Mouse (Mus musculus): ENCODE data around the gene Oprm1.
A peak's percentile ranks its signal among the peaks of the same experiment; 100 is the strongest.

The Oprm1 gene

GRCm38 (mm10) chr10:7047288-7047918 lies 289.1 kb downstream of the Oprm1 start:
- no peak for DNase-seq (ENCODE audit: low spot score in 2 of 2)

DNA sequence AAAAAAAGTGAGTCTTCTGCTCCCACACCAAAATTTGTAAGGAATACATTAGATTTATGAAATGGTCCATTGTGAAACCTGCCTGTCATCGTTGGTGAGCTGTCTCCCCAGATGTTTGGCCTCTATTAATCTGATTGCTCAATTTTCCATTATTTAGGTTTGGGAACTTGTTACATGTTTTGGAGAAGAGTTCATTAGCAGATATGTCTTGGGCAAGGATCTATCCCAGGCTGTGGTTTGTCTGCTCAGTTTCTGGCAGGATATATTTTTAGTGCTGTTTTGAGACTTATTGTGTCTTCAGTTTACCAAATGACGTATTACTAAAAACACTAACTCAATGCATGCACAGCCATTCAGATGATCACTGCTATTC lies 289.6 kb downstream of the Oprm1 start:
- DNase-seq (ENCODE audit: low spot score in 2 of 2), result no peak

- DNase-seq (ENCODE audit: low spot score in 2 of 2), result no peak
These were observed 291.6 kb downstream of the Oprm1 start for GRCm38 (mm10) chr10:7049901-7050300.

GRCm38 (mm10) chr10:7052315-7053017 lies 294.2 kb downstream of the Oprm1 start, which contains the start of gene Ipcef1:
TSS of gene Ipcef1 (minus strand) at chr10:7052478.
- no peak for DNase-seq (ENCODE audit: low spot score in 2 of 2)

DNA sequence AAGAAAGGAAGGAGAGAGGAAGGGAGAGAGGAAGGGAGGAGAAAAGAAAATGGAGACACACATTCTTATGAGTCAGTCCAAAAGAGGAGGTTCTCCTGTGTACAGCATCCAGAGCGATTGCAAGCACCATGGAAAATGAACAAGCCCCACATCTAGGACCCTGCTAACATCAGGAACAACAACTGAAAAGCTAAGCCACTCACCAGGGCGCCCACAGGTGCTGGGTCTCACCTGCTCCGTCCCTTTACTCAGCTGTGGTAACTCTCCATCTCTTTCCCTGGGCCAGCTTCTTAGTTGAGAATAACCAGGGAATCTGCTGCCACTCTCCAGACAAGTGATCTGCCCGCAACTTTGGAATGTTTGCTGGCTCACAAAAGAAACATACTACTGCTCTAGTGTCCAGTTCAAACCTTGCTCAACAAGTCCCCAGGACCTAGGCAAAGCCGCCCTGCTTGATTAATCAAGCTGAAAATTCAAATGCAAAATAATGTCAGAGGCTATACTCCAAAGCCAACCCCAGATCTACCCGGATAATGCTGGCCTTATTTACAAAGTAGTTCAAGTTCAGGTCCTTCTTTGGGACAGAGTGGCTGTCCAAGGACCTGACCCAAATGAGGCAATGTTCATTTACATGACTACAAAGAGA lies 296.4 kb downstream of the Oprm1 start:
- DNase-seq (ENCODE audit: low spot score in 2 of 2), result no peak

GRCm38 (mm10) chr10:7057546-7057945 lies 299.2 kb downstream of the Oprm1 start:
- DNase-seq (ENCODE audit: low spot score in 2 of 2), result no peak

DNA sequence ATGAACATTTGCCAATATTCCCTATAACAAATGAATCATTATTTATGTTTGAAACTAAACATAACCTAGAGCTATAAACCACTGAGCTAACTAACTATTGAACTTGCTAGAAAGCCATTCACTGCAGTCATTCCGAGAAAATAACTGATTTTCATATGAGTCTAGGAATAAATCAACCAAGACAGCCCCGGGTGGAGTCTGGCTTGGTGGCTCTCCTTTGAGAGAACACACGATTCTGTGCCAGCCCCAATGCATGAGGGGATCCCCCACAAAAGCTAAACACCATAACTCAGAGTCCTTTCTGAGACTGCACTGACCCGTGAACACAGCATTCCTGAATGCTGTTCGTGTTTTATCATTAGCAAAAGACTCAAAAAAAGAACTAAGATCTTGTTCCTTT lies 302.0 kb downstream of the Oprm1 start:
- no peak for DNase-seq (ENCODE audit: low spot score in 2 of 2)

- no peak for DNase-seq (ENCODE audit: low spot score in 2 of 2)
These were observed 304.7 kb downstream of the Oprm1 start for GRCm38 (mm10) chr10:7062993-7063392.

DNA sequence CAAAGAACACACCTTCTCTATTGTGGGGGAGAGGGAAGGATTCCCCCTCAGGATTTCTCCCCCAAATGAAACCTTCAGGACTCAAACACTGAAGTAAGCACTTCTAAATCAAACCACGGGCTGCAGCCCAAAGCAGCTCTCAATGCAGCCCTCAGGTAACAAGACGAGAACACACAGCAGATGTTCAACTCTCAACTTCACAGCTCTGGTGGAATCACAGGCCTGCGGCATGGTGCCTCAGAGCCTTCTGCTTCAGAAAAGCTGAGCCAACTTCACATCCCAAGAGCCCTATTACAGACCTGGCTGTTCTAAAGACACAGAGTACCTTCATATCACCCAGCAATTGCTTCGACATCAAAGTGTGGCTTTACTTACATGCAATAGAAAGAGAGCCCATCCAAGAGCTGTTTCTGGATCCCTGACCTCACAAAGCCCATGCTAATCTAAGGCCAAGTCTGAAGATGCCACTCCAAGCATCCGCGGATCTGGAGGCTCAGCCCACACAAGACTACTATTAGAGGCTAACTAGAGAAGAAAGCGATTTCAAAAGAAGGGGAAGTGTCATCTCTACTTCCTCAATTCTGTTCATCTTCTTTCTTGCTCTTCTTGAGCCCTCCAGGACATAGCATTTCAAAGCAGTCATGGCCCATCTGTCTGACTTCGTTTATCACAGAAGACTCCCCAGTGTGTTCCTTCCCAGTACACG lies 305.6 kb downstream of the Oprm1 start:
- DNase-seq (ENCODE audit: low spot score in 2 of 2), result no peak

- no peak for DNase-seq (ENCODE audit: low spot score in 2 of 2)
These were observed 310.3 kb downstream of the Oprm1 start for GRCm38 (mm10) chr10:7068608-7069007.

- DNase-seq (ENCODE audit: low spot score in 2 of 2), result no peak
These were observed 310.8 kb downstream of the Oprm1 start for GRCm38 (mm10) chr10:7069090-7069489.

GRCm38 (mm10) chr10:7070100-7070835 lies 312.0 kb downstream of the Oprm1 start:
- no peak for DNase-seq (ENCODE audit: low spot score in 2 of 2)

GRCm38 (mm10) chr10:7070924-7071323 lies 312.6 kb downstream of the Oprm1 start:
- DNase-seq (ENCODE audit: low spot score in 2 of 2), result no peak

DNA sequence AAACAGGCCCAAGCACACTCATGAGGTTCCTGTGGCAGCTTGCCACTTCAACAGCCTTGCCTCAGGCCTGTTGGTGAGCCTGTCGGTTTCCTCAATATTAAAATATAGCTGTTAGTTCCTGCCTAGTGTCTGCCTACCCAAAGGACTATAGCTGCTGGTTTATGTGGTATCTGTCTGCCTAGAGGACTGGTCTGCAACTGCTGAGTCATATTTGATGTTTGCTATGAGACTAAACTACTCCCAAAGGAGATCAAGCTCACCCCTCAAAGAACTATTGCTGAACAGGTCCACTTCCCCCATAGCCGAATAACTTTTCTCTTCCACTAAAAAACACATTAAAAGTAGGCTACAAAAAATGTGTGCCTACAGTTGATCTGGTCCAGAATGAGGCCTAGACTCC lies 315.9 kb downstream of the Oprm1 start:
- no peak for DNase-seq (ENCODE audit: low spot score in 2 of 2)

GRCm38 (mm10) chr10:7075661-7076060 lies 317.4 kb downstream of the Oprm1 start:
- no peak for DNase-seq (ENCODE audit: low spot score in 2 of 2)

DNA sequence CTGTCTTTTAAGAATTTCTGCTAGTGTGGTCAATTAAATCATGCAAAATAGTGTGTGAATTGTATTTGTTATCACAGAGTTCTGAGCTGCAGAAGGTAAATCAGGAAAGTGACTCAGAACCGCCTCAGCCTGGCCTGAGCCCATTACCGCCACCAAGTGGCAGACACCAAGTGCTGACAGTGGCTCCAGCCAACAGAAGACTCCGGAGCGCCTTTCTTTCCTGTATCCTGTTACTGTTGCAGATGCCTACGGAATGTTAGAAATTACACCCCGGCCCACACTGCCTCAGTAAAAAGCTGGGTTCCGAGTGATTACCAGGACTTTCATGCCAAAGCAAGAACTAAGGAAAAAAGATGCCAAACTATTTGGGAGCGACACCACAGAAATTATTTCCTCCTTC lies 317.9 kb downstream of the Oprm1 start:
- DNase-seq (ENCODE audit: low spot score in 2 of 2), result peak; percentile 39 to 71

- DNase-seq (ENCODE audit: low spot score in 2 of 2), result no peak
These were observed 318.4 kb downstream of the Oprm1 start for GRCm38 (mm10) chr10:7076662-7077211.

DNA sequence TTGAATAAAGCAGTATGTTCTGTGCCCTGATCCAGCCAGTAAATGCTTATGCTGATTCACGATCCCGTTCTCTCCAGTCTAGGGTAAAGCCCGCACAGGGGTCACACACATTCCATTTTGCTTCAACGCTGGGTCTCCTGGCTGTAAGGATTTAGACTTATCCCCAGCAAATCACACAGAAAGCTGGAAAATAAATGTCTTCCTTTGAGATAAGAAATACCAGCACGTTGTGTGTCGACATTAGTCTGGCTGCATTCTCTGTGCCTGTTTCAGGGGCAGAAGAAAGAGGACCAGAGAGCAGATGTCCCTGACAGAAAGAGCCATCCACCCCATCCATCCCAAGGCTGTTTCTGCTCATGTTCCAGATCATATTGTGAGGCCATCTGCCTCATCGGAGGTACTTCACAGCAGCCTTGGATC lies 319.1 kb downstream of the Oprm1 start:
- no peak for DNase-seq (ENCODE audit: low spot score in 2 of 2)

- no peak for DNase-seq (ENCODE audit: low spot score in 2 of 2)
These were observed 319.7 kb downstream of the Oprm1 start for GRCm38 (mm10) chr10:7077971-7078370.
